Mouse (Mus musculus): ENCODE results near the gene Tmem54. TPM values are rescaled to one million over a fixed set of nuclear protein-coding genes. Genes with fewer than 3 reads are reported as not detected.

The Tmem54 gene
- polyA plus RNA-seq, 1 experiment from 2014 or later = not detected

GRCm38 (mm10) chr4:129146392-129146791, 41.0 kb downstream of the Tmem54 start:
- Histone ChIP-seq H3K27ac (replicated peaks) (no peak overlapping the region), H3K4me3 (no peak overlapping the region)

DNA sequence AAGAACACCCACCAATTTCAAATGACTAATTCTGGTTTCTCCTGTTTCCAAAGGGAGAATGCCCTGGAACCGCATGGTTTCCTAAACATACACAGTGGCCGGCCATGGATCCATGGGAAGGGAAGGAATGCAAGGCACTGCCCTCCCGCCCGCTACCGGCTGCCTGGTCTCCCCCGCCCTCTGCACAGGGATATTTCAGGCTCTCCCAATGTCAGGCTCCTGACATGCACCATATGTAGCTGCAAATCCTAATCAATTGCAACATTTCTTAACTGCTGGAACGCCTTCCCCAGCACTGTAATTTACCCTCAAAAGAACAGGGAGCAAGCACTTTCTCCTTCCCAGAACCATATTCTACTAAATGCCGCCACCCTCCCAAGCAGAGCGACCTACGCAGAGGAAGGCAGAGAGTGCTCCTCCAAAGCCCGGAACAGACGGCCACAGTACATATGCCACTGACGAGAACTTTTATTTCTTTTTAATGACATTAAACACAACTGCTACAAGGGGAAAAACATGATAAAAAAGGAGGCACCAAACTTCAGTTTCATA, 42.3 kb downstream of the Tmem54 start:
- peaks cover 12% of the 10 kb centered on the region; the same call in 1 of the 2 replicates for H3K36me3 ChIP-seq
- H3K9ac ChIP-seq = no peak overlapping the region
- H3K4me2 ChIP-seq = no peak overlapping the region
- ATAC-seq (ENCODE audit: low FRiP score, low read depth) = no peak
- no peak overlapping the region for H3K4me3 ChIP-seq
- peaks cover 28% of the 10 kb centered on the region for H3K4me1 ChIP-seq (replicated peaks)
- no peaks in the 10 kb centered on the region for H3K27me3 ChIP-seq
- 86% methylated on average over 13 of the region's 13 CpGs for WGBS
- no peak overlapping the region for H3K27ac ChIP-seq (replicated peaks)
- H3K9me3 ChIP-seq = no peaks in the 10 kb centered on the region

More at GRCm38 (mm10) chr4:129146392-129146791, 41.0 kb downstream of the Tmem54 start:
- Histone ChIP-seq H3K9me3 (no peaks in the 10 kb centered on the region), H3K27me3 (no peaks in the 10 kb centered on the region), H3K9ac (no peak overlapping the region), H3K4me1 (replicated peaks) (peaks cover 40% of the 10 kb centered on the region), H3K4me2 (no peak overlapping the region), H3K36me3 (peaks cover 8% of the 10 kb centered on the region; the same call in 1 of the 2 replicates)
- 60% methylated on average over 2 of the region's 2 CpGs for WGBS
- no peak for ATAC-seq (ENCODE audit: low FRiP score, low read depth)

DNA sequence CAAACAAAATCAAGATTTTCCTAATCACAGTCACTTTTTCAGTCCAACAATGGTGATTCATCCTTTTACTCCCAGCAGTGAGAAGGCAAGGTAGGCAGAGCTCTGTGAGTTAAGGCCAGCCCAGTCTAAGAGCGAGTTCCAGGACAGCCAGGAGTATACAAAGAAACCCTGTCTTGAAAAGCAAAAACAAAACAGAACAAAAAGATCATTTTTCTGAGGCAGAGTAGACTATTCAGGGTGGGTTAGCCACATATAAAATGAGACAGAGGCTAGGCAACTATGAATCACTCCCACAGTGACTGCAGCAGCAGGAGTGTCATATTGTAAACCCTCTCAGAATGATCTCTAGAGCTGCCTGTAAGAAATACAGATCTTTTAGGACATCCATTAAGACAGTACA, 44.0 kb downstream of the Tmem54 start:
- no peak overlapping the region for H3K27ac ChIP-seq (replicated peaks)
- no peaks in the 10 kb centered on the region for H3K9me3 ChIP-seq
- WGBS = 77% methylated on average over 1 of the region's 1 CpGs
- no peak for ATAC-seq (ENCODE audit: low FRiP score, low read depth)
- no peak overlapping the region for H3K4me3 ChIP-seq
- peaks cover 22% of the 10 kb centered on the region for H3K36me3 ChIP-seq
- H3K9ac ChIP-seq = no peak overlapping the region
- no peak overlapping the region for H3K4me2 ChIP-seq
- H3K27me3 ChIP-seq = no peaks in the 10 kb centered on the region
- peaks cover 16% of the 10 kb centered on the region for H3K4me1 ChIP-seq (replicated peaks)

DNA sequence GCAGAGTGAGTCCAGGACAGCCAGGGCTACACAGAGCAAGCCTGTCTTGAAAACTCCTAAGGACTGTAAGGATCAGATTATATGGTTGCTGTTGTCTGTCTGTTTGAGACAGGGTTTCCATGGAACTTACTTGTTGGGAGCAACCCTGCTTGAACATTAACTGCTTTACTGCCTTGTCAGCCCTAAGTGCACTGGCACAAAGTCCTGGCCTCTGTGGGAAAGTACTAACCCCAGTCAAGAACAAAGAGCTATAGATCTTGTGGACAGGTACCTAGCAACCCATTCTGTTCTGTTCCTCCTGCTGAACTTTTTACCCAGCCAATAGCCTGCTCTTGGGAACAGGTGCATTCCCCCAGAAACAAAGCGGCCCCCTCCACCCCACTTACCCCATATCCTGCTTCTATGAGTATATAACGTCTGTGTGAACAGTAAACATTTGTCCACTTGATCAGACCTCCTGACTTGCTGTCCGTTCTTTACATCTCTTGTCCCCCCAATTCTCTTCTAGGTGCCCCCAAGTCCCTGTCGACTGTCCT, 46.0 kb downstream of the Tmem54 start:
- Histone ChIP-seq H3K27ac (replicated peaks) (no peak overlapping the region), H3K36me3 (peaks cover 34% of the 10 kb centered on the region), H3K4me2 (no peak overlapping the region), H3K4me3 (no peak overlapping the region), H3K9me3 (no peaks in the 10 kb centered on the region), H3K9ac (no peak overlapping the region), H3K27me3 (no peaks in the 10 kb centered on the region), H3K4me1 (replicated peaks) (peaks cover 4% of the 10 kb centered on the region)
- 67% methylated on average over 4 of the region's 4 CpGs for WGBS
- no peak for ATAC-seq (ENCODE audit: low FRiP score, low read depth)

DNA sequence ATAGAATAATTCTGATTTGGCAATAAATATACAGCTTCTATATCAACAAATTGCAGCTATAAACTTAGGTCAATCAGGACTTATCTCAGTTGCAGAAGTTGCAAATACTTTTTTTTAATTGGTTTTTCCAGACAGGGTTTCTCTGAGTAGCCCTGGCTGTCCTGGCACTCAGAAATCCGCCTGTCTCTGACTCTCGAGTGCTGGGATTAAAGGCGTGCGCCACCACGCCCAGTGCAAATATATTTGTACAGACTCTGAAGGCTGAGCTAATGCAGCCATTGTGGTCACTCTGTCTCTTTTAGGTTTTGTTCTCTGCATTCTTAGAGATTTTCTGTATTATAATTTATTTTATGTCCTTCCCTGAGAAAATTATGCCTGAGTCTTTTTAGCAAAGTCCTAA, 52.2 kb downstream of the Tmem54 start:
- Histone ChIP-seq H3K4me2 (no peak overlapping the region), H3K27ac (replicated peaks) (no peak overlapping the region), H3K36me3 (peaks cover 34% of the 10 kb centered on the region), H3K27me3 (no peaks in the 10 kb centered on the region), H3K4me1 (replicated peaks) (no peaks in the 10 kb centered on the region), H3K9me3 (no peaks in the 10 kb centered on the region), H3K9ac (no peak overlapping the region), H3K4me3 (no peak overlapping the region)
- no peak for ATAC-seq (ENCODE audit: low FRiP score, low read depth)
- WGBS = 90% methylated on average over 5 of the region's 5 CpGs

- ATAC-seq (ENCODE audit: low FRiP score, low read depth) = no peak
- Histone ChIP-seq H3K9ac (no peak overlapping the region), H3K27me3 (no peaks in the 10 kb centered on the region), H3K36me3 (peaks cover 29% of the 10 kb centered on the region), H3K4me2 (no peak overlapping the region), H3K4me1 (replicated peaks) (no peaks in the 10 kb centered on the region), H3K27ac (replicated peaks) (no peak overlapping the region), H3K4me3 (no peak overlapping the region), H3K9me3 (no peaks in the 10 kb centered on the region)
- WGBS = 59% methylated on average over 3 of the region's 3 CpGs
Measured at GRCm38 (mm10) chr4:129158549-129158948, 53.2 kb downstream of the Tmem54 start.

GRCm38 (mm10) chr4:129161076-129161475, 55.7 kb downstream of the Tmem54 start:
- Histone ChIP-seq H3K36me3 (peaks cover 31% of the 10 kb centered on the region), H3K4me2 (no peak overlapping the region), H3K4me1 (replicated peaks) (no peaks in the 10 kb centered on the region), H3K9ac (no peak overlapping the region), H3K27ac (replicated peaks) (no peak overlapping the region), H3K4me3 (no peak overlapping the region), H3K9me3 (no peaks in the 10 kb centered on the region), H3K27me3 (no peaks in the 10 kb centered on the region)
- 97% methylated on average over 1 of the region's 1 CpGs for WGBS
- ATAC-seq (ENCODE audit: low FRiP score, low read depth) = no peak

Other genes with a start within 250 kb of the Tmem54 start
- gene Trim62, start 222.0 kb upstream of the Tmem54 start, polyA plus RNA-seq (2015; fragmentation: Nextera tagmentation; extraction: Ambion mirVana) = 24.6 and 28.4 TPM in 2 replicates
- 17.3 and 21.9 TPM in 2 replicates for gene Azin2, start 143.1 kb upstream of the Tmem54 start, polyA plus RNA-seq (2015; fragmentation: Nextera tagmentation; extraction: Ambion mirVana)
- gene Ak2, start 113.6 kb upstream of the Tmem54 start, polyA plus RNA-seq (2015; fragmentation: Nextera tagmentation; extraction: Ambion mirVana) = 84.8 and 93.2 TPM in 2 replicates
- gene Rnf19b, start 47.3 kb upstream of the Tmem54 start, polyA plus RNA-seq (2015; fragmentation: Nextera tagmentation; extraction: Ambion mirVana) = 32.2 and 34.6 TPM in 2 replicates
- 110 and 133 TPM in 2 replicates for gene Hpca, start 16.5 kb downstream of the Tmem54 start, polyA plus RNA-seq (2015; fragmentation: Nextera tagmentation; extraction: Ambion mirVana)
- gene Fndc5, start 31.5 kb downstream of the Tmem54 start, polyA plus RNA-seq (2015; fragmentation: Nextera tagmentation; extraction: Ambion mirVana) = 12.5 and 15.0 TPM in 2 replicates
- 19.6 and 20.5 TPM in 2 replicates for gene S100pbp, start 84.2 kb downstream of the Tmem54 start, polyA plus RNA-seq (2015; fragmentation: Nextera tagmentation; extraction: Ambion mirVana)
- gene Yars, start 84.2 kb downstream of the Tmem54 start, polyA plus RNA-seq (2015; fragmentation: Nextera tagmentation; extraction: Ambion mirVana) = 102 and 111 TPM in 2 replicates
- 8.3 and 9.5 TPM in 2 replicates for gene C77080, start 155.9 kb downstream of the Tmem54 start, polyA plus RNA-seq (2015; fragmentation: Nextera tagmentation; extraction: Ambion mirVana)
- 1.5 and 1.6 TPM in 2 replicates for gene Sync, start 182.1 kb downstream of the Tmem54 start, polyA plus RNA-seq (2015; fragmentation: Nextera tagmentation; extraction: Ambion mirVana)
- gene Rbbp4, start 229.8 kb downstream of the Tmem54 start, polyA plus RNA-seq (2015; fragmentation: Nextera tagmentation; extraction: Ambion mirVana) = 245 and 264 TPM in 2 replicates
- 18.1 and 24.6 TPM in 2 replicates for gene Zbtb8os, start 230.1 kb downstream of the Tmem54 start, polyA plus RNA-seq (2015; fragmentation: Nextera tagmentation; extraction: Ambion mirVana)

Measured in hindbrain, embryonic 15.5 days (tissue).